15 mouse cellular contexts compared by ENCODE assay signal in genomic region chr2:179379691-179380443, GRCm38 (mm10).
DNase-seq lines count a peak whose midpoint lies in the region; ATAC-seq and TF ChIP-seq lines count a peak whose summit lies in the region.
"Had no signal": no experiment of that assay in that cellular context is flagged by ENCODE, and none has a peak within 500 bp of the region (broad histone marks: within the 10 kb centered on the region; RNA-seq: fewer than 3 reads in every experiment).

No protein-coding gene starts in this region.

- peak overlapping the region; percentile 73; the same call in 1 of the 2 replicates for H3K27ac ChIP-seq in hindbrain, embryonic 12.5 days
- H3K27ac ChIP-seq in midbrain, embryonic 11.5 days (ENCODE audit: low read depth, low read length), result no peak overlapping the region
- H3K27ac ChIP-seq: liver, embryonic 15.5 days had no signal

- peak; percentile 27; the same call in 1 of the 2 replicates for ATAC-seq in frontal cortex, adult (ENCODE audit: low TSS enrichment)
- ATAC-seq in hindbrain, embryonic 12.5 days (ENCODE audit: low FRiP score), result no peak; the same call in 1 of the 2 replicates
- no peak for ATAC-seq in midbrain, embryonic 11.5 days (ENCODE audit: low FRiP score)
- ATAC-seq in granulocyte monocyte progenitor cell, adult 5-6 weeks (replicated peaks; ENCODE audit: poor library complexity, severe bottlenecking), result no peak

- H3K9ac ChIP-seq in hindbrain, embryonic 12.5 days, result no peak overlapping the region
- H3K9ac ChIP-seq in midbrain, embryonic 11.5 days (ENCODE audit: low read length), result no peak overlapping the region
- H3K9ac ChIP-seq: heart, embryonic 12.5 days; liver, embryonic 15.5 days had no signal

- no peak for DNase-seq in frontal cortex, postnatal 10 days (ENCODE audit: low spot score in 2 of 2)
- peak; percentile 74 for DNase-seq in brain, embryonic 14.5 days (ENCODE audit: low read depth)
- DNase-seq in midbrain, embryonic 11.5 days (ENCODE audit: low spot score, missing footprints), result peak; percentile 68
- DNase-seq in kidney, postnatal 4 days, result no peak
- no peak for DNase-seq in heart, adult 8-10 months (ENCODE audit: low spot score)
- DNase-seq: cerebellum, adult 9-10 months; gastrocnemius, postnatal 25 days; kidney, adult 9 months; lung, postnatal 14 days; right cerebral cortex, postnatal 4 days had no signal

- no peak overlapping the region for H3K4me3 ChIP-seq in hindbrain, embryonic 12.5 days
- H3K4me3 ChIP-seq in midbrain, embryonic 11.5 days (ENCODE audit: low read depth, low read length), result no peak overlapping the region
- H3K4me3 ChIP-seq: heart, embryonic 12.5 days; liver, embryonic 15.5 days had no signal

- TF ChIP-seq POLR2A in brain, embryonic 14.5 days (IDR thresholded peaks at IDR 0.05; ENCODE audit: borderline replicate concordance, extremely low read depth, insufficient read depth, insufficient read length, poor library complexity, severe bottlenecking), result no peak

- no peaks in the 10 kb centered on the region for H3K36me3 ChIP-seq in hindbrain, embryonic 12.5 days
- no peaks in the 10 kb centered on the region for H3K36me3 ChIP-seq in midbrain, embryonic 11.5 days (ENCODE audit: control insufficient read depth, insufficient read depth, low read length)
- H3K36me3 ChIP-seq: heart, embryonic 12.5 days; liver, embryonic 15.5 days had no signal

- H3K4me1 ChIP-seq in hindbrain, embryonic 12.5 days, result peaks cover 8% of the 10 kb centered on the region; the same call in 1 of the 2 replicates
- no peaks in the 10 kb centered on the region for H3K4me1 ChIP-seq in midbrain, embryonic 11.5 days (ENCODE audit: control insufficient read depth, insufficient read depth, low read length)
- H3K4me1 ChIP-seq: heart, embryonic 12.5 days; liver, embryonic 15.5 days had no signal

- TF ChIP-seq CTCF in brain, embryonic 14.5 days (IDR thresholded peaks at IDR 0.05; ENCODE audit: borderline replicate concordance, extremely low read depth, insufficient read depth, insufficient read length), result no peak

- H3K9me3 ChIP-seq in hindbrain, embryonic 12.5 days (replicated peaks), result no peaks in the 10 kb centered on the region
- no peaks in the 10 kb centered on the region for H3K9me3 ChIP-seq in midbrain, embryonic 11.5 days (ENCODE audit: control insufficient read depth, low read length)
- H3K9me3 ChIP-seq: liver, embryonic 15.5 days had no signal

- H3K4me2 ChIP-seq in hindbrain, embryonic 12.5 days (replicated peaks), result no peak overlapping the region
- no peak overlapping the region for H3K4me2 ChIP-seq in midbrain, embryonic 11.5 days
- H3K4me2 ChIP-seq: heart, embryonic 12.5 days; liver, embryonic 15.5 days had no signal

- WGBS in hindbrain, embryonic 12.5 days, result 69% methylated on average over 11 of the region's 11 CpGs
- WGBS in midbrain, embryonic 11.5 days, result 76% methylated on average over 11 of the region's 11 CpGs

- no peaks in the 10 kb centered on the region for H3K27me3 ChIP-seq in hindbrain, embryonic 12.5 days
- H3K27me3 ChIP-seq in midbrain, embryonic 11.5 days (ENCODE audit: control insufficient read depth, insufficient read depth, low read length), result no peaks in the 10 kb centered on the region
- H3K27me3 ChIP-seq: liver, embryonic 15.5 days had no signal

Comparison
In these comparisons a context has a peak if more than half of its experiments do, and no peak if none do; other contexts are left out.
1. DNase-seq: peak in brain, embryonic 14.5 days (single experiment) and midbrain, embryonic 11.5 days (single experiment); none in frontal cortex, postnatal 10 days (0 of 2), kidney, postnatal 4 days (0 of 2) and heart, adult 8-10 months (single experiment).